Mouse (Mus musculus) megakaryocyte-erythroid progenitor cell, adult 5-6 weeks (primary cell): ENCODE data around the gene Ctse. TPM values are rescaled to one million over a fixed set of nuclear protein-coding genes. Genes with fewer than 3 reads are reported as not detected.
A peak's percentile ranks its signal among the peaks of the same experiment; 100 is the strongest.

ENCODE experiments used
- ATAC-seq: replicated peaks from 2 replicates; pipeline ENCODE4 v1.8.0; 2016; ENCODE audit warnings: mild to moderate bottlenecking, inconsistent platforms; ENCODE audit not compliant: severe bottlenecking, poor library complexity, low FRiP score, low TSS enrichment
- total RNA-seq, 2 experiments: library from RNA; stranded (forward) in 1 of 2; stranded (reverse) in 1 of 2; fragments of 200-1000, 215-1000 nt in 1 of 2; fragments of >200 nt in 1 of 2; fragmentation: Nextera tagmentation in 1 of 2; gene quantifications; 2 replicates each; pipeline ENCODE4 v1.2.3; 2014 to 2017

Gene Ctse
- total RNA-seq, 2 experiments from 2014 or later, result 329 to 406 TPM

DNA sequence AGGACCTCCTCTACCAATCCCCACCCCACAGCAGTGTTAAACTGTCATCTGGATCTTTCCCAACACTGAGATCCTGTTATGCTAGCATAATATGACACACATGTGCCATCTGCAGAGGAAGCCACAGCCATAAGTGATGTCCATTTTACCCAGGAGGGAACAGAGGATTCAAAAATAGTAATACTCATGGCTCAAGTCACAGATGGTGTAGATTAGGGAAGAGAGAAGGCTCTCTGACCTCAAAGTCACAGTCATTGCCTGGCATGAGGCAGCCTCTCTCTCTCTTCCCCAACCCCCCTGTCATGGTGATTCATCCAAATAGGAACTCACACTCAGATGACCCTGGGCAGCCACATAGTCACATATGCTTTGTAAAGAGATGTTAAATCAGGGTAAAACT, 53.2 kb downstream of the Ctse start:
- ATAC-seq, result no peak

DNA sequence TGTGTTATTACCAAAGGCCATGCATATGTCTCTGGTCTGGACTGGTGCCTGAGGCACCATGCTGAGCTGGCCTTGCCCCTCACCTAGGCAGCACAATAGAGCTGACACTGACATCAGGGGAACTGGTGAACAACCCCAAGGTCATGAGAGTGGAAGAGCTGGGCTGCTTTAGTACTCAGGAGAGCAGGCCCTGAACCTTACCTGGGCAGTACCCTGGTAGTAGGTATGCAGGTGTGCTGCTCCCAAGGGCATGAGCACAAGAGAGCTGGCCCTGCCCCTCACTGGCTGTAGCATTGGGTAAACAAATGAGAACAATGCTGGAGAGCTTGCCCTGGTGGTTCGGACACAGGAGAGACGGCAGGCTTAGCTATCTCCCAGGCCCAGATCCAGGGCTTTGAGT, 57.2 kb downstream of the Ctse start:
- no peak for ATAC-seq

DNA sequence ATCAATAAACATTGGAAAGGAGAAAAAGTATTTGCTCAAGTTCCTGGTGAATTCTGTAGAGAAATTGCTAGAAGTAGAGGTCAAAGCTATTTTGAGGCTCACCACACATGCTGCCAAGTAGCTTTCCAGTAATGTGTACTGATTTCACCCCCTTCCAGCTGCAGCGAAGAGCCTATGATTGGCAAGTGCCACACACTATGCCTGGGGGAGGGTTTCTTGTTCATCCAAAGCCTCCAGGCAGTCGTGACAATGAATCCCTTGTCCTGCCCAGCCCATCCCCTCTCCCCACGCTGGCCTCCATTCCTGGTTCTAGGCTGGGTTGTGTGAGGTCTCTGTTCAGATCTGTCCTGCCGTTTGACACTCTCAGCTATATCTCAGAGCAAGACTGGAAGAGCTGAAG, 58.2 kb downstream of the Ctse start:
- ATAC-seq, result no peak

DNA sequence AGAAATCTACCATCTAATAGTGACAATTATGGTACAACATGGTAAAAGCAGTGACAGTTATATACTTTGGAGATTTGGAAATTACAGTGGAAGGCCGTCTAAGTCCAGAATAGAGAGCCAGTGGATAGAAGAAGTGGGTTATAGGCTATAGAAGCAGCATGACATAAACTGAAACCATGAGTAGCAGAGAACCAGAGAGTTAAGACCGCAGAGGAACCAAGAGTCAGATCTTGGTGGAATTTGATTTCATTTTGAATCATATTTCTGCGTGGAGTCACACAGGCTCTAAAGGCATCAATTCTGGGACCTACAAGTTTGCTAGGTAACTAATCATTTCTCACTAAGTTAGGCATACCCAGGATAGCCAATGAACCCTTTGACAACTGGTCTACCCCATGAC, 60.7 kb downstream of the Ctse start:
- no peak for ATAC-seq

DNA sequence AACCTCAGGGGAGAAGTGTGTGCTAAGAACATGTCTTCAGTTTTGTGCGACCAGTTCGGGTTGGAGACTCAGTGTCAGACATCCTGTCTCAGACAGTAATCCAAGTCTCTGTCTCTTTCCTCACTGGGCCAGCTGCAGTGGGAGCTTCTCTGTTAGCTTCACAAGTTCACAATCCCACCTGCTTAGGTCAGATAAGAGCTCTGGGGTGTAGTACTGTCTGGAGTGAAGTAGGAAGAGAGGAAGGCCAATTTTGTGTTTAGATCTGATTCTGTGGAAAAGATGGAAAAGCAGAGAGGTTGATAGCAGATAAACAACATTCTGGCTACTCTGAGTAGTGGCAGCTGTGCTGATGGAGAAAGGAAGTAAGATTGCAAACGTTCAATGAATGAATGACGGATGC, 61.5 kb downstream of the Ctse start:
- 0 out of 2 replicates have a peak, but pooled peaks have one; percentile 17 for ATAC-seq

DNA sequence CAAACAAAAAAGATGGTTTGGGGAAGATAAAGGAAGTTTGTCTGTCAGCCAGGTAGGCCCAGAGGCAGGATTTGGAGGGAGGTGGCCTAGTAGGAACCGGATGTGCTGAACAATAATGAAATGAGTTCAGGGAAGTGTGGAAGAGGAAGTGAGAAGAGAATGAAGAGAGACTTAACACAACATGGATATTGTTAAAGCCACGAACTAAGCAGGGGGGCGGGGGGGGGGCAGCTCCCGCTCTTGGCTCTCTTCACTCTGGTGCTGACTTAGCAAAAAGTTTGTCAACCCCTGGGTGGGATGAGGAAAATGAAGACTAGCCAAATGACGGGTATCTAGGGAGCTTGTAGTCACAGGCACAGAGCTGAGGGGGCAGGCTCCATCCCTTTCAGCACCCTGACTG, 62.3 kb downstream of the Ctse start:
- ATAC-seq, result no peak

DNA sequence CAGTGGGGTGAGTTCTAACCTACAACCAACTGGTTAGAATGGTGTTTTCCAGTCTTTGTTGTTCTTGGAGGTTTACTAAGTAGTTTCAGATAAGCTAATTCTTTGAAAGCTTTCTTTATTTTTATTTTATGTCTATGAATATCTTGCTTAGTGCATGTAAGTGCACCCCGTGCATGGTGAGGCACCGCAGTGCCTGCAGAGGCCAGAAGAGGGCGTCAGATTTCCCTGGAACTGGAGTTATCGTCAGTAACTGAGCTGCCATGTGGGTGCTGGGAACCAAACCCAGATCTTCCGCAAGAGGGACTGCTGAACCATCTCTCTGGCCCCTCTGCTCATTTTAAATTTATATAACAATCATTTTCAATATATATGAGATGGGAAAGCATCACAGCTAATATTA, 63.3 kb downstream of the Ctse start:
- ATAC-seq, result no peak

DNA sequence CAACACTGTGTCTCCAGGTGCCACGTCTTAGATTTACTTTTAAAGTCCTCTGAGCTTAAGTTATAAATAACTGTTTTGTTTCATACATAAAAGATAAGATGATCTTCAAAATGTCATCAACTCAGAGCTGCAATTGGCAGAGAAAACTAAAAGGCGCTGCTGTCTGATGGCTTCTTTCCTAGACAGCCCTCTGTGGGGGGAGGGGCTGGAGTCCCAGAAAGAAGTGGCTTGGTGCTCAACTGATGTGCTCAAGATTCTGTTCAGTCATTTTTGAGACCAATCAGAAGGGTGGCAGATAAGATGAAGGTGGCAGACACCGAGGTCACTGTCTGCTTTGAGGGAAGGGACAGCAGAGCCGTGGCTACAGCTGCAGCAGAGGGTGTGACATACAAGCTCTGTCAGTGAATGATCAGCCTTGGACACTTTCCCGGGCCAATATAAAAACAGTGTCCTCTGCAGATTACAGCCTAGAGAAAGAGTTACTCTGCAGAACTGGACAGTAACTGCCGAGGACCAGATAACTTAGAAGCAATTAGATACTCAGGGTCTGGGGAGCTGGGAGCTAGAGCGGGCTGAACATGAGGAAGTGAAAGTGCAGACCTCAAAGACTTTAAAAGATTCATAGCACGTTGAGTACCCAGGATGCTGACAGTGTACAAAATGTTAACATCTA, 64.1 kb downstream of the Ctse start:
- ATAC-seq, result peak; percentile 56

DNA sequence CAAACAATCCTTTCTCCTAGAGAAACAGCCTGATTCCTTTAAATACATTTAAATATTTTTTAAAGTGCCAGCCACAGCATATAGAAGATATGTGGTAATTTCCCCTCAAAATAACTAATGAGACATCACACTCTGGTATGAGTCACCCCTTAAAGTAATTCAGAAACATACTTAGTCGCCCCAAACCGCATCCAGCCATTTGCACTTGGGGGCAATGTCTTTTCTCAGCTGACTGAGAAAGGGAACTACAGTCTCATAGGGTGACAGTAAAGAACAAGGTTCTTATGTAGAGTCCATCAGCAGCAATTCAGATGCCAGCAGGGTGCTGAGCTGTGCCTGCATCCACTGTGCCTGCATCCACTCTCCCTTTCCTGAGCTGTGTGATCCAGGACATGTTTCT, 65.4 kb downstream of the Ctse start:
- no peak for ATAC-seq

DNA sequence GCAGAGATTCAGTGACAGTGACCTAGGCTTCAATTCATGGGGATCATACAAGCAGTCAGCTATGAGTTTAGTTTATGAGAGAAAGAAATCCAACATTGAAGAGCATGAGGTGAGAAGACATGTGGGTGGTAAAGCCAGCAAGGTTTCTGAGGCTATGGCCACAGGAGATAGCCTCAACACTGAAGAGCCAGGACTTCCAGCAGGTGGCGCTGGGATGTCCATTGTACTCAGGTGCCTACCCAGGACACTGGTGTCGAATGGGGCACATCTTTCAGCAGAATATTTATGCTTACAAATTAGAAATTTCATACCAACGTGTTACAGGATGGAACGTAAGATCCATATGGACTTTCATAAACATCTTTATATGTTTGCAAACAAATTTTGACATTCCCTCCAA, 70.2 kb downstream of the Ctse start:
- ATAC-seq, result peak; percentile 86

DNA sequence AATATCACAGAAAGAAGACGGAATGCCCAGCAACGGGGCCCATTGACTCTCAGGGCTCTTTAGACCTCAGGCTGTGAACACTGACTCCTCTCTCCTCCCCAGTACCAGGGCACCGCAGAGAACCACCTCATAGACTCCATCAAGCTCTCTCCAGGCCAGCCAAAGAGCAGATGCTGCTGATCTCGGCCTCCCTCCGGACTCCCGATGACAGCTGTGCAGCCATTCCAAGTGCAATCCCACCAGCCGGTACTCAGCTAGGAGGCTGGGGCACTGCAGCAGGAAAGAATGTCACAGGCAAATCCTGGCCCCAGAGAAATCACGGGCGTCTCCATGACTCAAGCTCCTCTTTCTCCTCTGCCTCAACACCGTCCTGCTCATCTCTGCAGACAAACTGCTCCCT, 73.4 kb downstream of the Ctse start:
- no peak for ATAC-seq

DNA sequence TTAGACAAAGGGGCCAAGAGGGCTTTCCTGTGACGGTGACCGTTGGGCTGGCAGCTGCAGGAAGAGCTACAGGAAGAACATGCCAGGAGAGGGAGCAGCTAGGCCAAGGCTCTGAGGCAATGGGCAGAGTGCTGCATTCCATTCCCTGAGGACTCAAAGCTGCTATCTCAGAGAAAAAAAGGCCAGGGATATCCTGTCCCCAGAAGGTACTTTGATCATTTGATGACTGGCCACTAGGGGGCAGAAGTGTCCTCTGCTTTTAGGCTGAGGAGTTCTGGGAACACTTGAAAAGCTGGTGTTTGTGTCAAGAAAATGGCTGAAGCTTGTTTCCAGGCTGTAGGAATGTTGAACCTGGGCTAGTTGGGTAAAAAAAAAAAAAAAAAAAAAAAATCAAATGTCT, 74.3 kb downstream of the Ctse start:
- ATAC-seq, result no peak

DNA sequence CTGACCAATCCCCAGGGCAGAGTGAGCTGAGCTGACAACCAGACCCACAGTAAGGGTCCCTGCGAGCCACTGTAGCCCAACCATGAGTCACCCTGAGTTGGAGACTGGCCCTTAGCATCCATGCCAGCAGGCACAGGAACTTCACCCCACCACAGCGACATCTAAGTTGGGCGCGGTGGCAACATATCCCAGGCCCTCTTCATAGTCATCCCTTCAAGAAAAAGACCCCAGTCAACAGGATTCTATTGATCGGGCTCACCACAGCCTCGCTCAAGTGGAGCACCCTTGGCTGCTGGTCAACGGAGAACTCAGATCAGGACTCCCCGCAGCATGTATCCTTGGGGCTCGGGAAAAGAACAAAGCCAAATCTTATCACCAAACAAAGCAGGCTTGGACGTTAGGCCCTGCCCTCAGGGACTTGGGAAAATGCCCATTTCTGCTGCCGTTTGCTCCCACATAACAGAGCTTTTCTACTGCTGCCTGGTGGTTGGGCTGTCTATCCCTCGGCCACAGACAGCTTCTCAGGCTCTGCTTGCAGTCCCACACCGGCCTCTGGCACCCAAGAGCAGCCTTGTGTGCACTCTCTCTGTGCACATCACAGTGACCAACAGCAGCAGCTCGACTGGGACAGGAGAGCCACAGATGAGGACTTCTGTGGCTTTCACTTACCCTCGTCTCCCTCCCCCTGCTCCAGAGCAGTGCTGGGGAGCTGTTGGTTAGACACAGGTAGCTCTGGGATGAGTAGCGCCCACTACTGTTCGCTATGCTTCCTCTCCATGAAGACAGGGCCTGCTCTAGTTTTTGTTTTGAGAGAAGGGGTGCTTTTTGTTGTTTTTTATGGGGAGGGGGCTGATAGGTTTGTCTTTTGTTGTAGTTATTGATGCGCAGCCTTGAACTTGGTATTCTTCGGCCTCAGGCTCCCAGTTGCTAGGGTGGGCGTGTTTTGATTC, 76.6 kb downstream of the Ctse start:
- ATAC-seq, result no peak

DNA sequence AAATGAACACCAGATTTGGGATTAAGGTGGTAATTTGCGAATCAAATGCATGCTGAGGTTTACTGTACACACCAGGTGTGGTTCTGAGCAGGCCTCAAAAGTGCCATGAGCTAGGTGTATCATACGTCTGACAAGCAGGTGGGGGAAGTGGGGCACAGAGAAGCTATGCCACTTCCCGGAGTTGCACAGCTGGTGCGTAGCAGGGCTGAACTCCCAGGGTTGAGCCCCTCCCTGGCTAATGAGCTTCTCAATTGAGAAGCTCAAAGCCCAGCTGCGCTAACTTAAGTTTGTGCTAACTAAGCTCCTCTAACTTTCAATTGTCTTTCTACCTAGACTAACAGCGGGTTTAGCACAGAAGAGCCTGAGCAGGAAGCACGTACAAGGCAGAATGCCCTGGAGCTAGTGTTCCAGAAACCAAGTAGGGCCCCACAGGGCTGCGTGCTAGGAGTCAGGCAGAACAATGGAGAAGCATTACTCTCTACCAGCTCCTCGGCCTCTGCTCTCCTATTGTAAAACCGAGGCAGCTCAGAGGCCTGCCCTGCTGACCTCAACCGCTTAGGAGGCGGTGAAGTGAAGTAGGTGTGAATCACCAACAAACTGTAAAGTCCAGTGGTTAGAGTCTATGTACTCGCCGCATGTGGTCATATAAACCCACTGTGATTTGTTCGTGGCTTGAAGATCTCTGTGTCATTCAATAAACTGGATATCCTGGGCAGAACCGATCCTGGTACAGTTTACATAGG, 81.0 kb downstream of the Ctse start:
- ATAC-seq, result no peak

DNA sequence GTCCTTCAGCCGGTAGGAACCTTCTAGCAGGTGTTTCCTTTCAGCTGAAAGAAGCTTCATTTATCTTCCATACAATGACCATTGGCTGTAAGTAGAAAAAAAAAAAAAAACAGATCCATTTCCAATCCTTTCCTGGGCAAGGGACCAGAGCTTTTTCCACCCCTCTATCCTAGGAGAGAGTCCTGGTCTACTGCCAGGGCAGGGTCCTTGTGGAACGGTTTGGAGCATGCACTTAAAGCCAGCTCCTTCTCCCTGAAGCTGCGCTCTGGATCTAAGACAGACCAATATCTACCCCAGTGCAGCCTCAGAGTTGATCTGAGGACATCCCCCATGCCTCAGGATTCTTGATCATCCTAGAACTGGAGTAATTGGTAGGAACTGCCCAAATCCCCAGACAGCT, 83.9 kb downstream of the Ctse start:
- no peak for ATAC-seq

DNA sequence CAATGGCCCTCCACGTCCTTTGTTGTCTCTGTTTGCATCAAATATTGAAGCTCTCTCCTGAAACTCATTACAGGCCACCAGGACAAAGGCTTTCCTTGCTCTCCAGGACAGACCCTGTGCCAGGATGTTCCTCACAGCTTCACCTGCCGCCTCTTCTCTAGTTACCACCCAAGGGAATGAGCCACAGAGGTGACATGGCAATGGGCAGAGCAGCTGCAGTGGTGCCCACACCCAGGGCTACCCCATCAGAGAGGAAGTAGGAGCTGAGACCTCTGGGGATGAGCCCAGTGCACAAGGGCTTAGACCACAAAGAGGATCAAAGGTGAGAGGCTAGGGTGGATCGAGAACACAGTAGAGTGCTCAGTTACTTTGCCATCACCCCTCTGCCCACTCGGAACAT, 85.4 kb downstream of the Ctse start:
- ATAC-seq, result no peak
